Mouse (Mus musculus): ENCODE data around the gene Dact3. TPM values are rescaled to one million over a fixed set of nuclear protein-coding genes. Genes with fewer than 3 reads are reported as not detected.

The Dact3 gene
- polyA plus RNA-seq (2012; ENCODE audit: low replicate concordance), result 1.0 and 2.8 TPM in 2 replicates

DNA sequence AGATGAGACGGTGACA lies at the start of gene Dact3:
Dact3 (plus strand) TSS at position 8 of the 16 bp plus-strand sequence.

GRCm38 (mm10) chr7:16842645-16843063 lies 32.5 kb upstream of the Dact3 start, which contains the start of gene Prkd2:
TSS of gene Prkd2 (plus strand) at chr7:16842902.

GRCm38 (mm10) chr7:16891641-16892351 lies 16.7 kb downstream of the Dact3 start, which contains the start of gene Gng8:
TSS of gene Gng8 (plus strand) at chr7:16891786.

DNA sequence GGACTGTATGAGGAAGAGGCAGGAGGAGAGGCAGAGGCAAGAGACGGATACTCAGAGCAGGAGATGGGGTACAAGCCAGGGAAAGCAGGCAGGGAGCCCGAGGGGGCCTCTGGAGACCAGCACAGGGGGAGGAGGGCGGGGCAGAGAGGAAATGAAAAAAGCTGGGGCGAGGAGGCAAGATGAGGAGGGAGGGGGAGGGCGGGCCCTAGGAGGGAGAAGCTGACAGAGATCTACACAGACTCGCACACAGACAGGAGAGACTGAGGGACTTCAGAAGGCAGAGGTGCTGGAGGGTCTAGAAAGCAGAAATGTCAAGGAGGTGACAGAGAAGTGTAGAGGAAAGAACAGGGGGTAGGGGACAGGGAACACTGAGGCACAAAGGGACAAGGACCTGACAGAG lies 31.2 kb downstream of the Dact3 start, which contains the start of gene Ptgir:
Ptgir (plus strand) TSS at position 210 of the 400 bp plus-strand sequence.

DNA sequence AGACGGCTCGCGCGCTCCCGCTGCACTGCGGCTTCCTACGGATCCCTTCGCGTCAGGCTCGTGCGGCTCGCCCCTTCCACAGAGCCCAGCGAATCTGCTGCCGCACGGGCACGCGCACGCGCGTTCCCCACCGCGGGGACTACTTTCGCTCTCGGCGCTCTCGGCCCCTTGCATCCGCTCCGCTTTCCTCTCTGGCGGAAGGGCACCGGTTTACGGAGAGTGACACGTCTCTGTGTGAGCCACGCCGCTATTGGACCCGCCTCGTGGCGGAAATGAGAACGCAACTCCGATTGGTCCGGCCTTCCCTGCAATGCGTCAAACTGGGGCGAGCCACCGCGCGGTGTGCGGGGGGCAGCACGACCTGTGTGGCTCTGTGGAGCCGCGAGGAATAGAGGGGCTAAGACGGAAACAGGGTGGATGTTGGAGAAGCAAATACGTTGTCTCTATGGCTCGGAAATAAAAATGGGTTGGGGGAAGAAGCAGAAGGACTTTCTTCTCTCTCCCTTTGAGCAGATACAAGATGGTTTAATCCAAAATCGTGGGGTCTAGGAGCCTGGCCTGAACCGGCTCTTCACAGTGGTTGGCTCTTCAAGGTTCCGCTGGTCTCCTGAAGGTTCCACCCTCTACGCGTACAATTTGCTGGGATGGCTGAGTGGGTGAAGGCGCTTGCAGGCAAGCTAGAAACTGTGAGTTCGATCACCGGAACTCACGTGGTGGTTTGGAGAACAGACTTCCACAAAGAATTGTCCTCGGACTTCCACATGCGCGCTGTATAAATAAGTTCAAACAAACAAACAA lies 49.1 kb downstream of the Dact3 start, which contains the start of gene Calm3:
Calm3 (minus strand) TSS at position 78 of the 798 bp plus-strand sequence.

Other genes starting within 250 kb of the Dact3 start
- gene Ceacam15, start 199.6 kb upstream of the Dact3 start, polyA plus RNA-seq (2012; ENCODE audit: low replicate concordance), result not detected in 2 replicates
- gene Ceacam9, start 153.4 kb upstream of the Dact3 start, polyA plus RNA-seq (2012; ENCODE audit: low replicate concordance), result not detected in 2 replicates
- 289 and 578 TPM in 2 replicates for gene Ap2s1, start 136.9 kb upstream of the Dact3 start, polyA plus RNA-seq (2012; ENCODE audit: low replicate concordance)
- 36.7 and 59.7 TPM in 2 replicates for gene Slc1a5, start 94.0 kb upstream of the Dact3 start, polyA plus RNA-seq (2012; ENCODE audit: low replicate concordance)
- gene Strn4, start 59.4 kb upstream of the Dact3 start, polyA plus RNA-seq (2012; ENCODE audit: low replicate concordance), result 82.0 and 125 TPM in 2 replicates
- 34.0 and 48.4 TPM in 2 replicates for gene Fkrp, start 58.6 kb upstream of the Dact3 start, polyA plus RNA-seq (2012; ENCODE audit: low replicate concordance)
- gene Prkd2, start 32.4 kb upstream of the Dact3 start, polyA plus RNA-seq (2012; ENCODE audit: low replicate concordance), result 180 and 196 TPM in 2 replicates
- gene Gng8, start 16.5 kb downstream of the Dact3 start, polyA plus RNA-seq (2012; ENCODE audit: low replicate concordance), result not detected in 2 replicates
- 4.6 and 8.1 TPM in 2 replicates for gene Ptgir, start 31.2 kb downstream of the Dact3 start, polyA plus RNA-seq (2012; ENCODE audit: low replicate concordance)
- 519 and 714 TPM in 2 replicates for gene Calm3, start 48.8 kb downstream of the Dact3 start, polyA plus RNA-seq (2012; ENCODE audit: low replicate concordance)
- gene Pnmal2, start 69.4 kb downstream of the Dact3 start, polyA plus RNA-seq (2012; ENCODE audit: low replicate concordance), result 0.10 and 0.17 TPM in 2 replicates
- gene Pnmal1, start 84.4 kb downstream of the Dact3 start, polyA plus RNA-seq (2012; ENCODE audit: low replicate concordance), result not detected in 2 replicates
- 1.1 and 1.4 TPM in 2 replicates for gene Gm42372, start 107.8 kb downstream of the Dact3 start, polyA plus RNA-seq (2012; ENCODE audit: low replicate concordance)
- 0.54 and 0.73 TPM in 2 replicates for gene Ccdc8, start 117.4 kb downstream of the Dact3 start, polyA plus RNA-seq (2012; ENCODE audit: low replicate concordance)
- gene Ppp5c, start 152.6 kb downstream of the Dact3 start, polyA plus RNA-seq (2012; ENCODE audit: low replicate concordance), result 89.0 and 144 TPM in 2 replicates
- gene Hif3a, start 187.1 kb downstream of the Dact3 start, polyA plus RNA-seq (2012; ENCODE audit: low replicate concordance), result 0.46 and 0.98 TPM in 2 replicates
- gene Psg16, start 198.7 kb downstream of the Dact3 start, polyA plus RNA-seq (2012; ENCODE audit: low replicate concordance), result not detected in 2 replicates